Mouse (Mus musculus): ENCODE measurements around the gene Polr1e.
"Not testable (repeated sequence)": the region's sequence is repeated elsewhere in the genome, so short reads cannot be mapped to it uniquely, and the experiment has no call there.

The Polr1e gene

GRCm38 (mm10) chr4:45054862-45055261 lies 36.5 kb downstream of the Polr1e start:
- DNase-seq (ENCODE audit: low read depth, low spot score), result no peak

- DNase-seq (ENCODE audit: low read depth, low spot score), result no peak
Observed at GRCm38 (mm10) chr4:45055451-45055850, 37.1 kb downstream of the Polr1e start.

DNA sequence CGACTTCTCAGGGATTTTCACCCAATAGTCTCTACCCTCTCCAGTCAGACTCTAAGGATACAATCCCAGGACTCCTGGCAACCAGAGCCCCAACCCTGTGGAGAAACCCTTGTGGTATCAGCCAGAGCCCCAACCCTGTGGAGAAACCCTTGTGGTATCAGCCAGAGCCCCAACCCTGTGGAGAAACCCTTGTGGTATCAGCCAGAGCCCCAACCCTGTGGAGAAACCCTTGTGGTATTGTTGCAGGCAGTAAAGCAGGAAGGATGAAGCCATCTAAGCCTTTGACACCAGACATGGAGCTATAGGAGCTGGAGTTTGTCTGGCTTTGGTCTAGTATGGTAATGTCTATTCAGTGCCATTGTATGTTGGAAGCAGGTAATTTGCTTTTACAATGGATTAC lies 45.5 kb downstream of the Polr1e start:
- not testable (repeated sequence) for DNase-seq (ENCODE audit: low read depth, low spot score)

GRCm38 (mm10) chr4:45064577-45064976 lies 46.2 kb downstream of the Polr1e start:
- DNase-seq (ENCODE audit: low read depth, low spot score), result no peak

- DNase-seq (ENCODE audit: low read depth, low spot score), result no peak
Observed at GRCm38 (mm10) chr4:45066036-45066730, 47.8 kb downstream of the Polr1e start.

DNA sequence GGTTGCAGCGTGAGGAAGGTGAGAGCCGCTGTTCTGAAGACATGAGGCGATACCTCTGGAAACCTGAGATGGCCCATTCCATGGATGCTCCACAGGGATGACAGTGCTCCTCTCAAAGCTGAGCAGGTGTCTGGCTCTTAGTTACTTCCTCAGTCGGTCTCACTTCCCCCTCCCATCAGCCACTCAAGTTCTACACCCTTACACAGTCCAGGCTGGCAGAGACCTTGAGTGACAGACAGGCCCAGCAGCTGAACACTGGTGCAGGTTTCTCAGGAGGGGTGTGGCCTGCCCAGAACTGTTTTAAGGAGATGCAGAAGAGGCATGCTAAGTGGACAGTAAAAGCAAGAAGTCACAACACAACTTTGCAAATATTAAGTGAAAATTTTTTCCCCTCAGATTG lies 49.4 kb downstream of the Polr1e start:
- DNase-seq (ENCODE audit: low read depth, low spot score), result no peak

- peak; percentile 19 for DNase-seq (ENCODE audit: low read depth, low spot score)
Observed at GRCm38 (mm10) chr4:45072261-45072973, 54.0 kb downstream of the Polr1e start.

- no peak for DNase-seq (ENCODE audit: low read depth, low spot score)
Observed at GRCm38 (mm10) chr4:45073544-45073943, 55.2 kb downstream of the Polr1e start.

DNA sequence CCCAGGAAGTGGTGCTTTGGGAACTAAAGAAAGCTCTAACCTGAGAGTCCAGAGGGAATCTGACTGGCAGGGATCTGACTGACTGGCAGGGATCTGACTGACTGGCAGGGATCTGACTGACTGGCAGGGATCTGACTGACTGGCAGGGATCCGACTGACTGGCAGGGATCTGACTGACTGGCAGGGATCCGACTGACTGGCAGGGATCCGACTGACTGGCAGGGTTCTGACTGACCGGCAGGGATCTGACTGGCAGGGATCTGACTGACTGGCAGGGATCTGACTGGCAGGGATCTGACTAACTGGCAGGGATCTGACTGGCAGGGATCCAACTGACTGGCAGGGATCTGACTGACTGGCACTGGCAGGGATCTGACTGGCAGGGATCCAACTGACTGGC lies 62.7 kb downstream of the Polr1e start:
- not testable (repeated sequence) for DNase-seq (ENCODE audit: low read depth, low spot score)

DNA sequence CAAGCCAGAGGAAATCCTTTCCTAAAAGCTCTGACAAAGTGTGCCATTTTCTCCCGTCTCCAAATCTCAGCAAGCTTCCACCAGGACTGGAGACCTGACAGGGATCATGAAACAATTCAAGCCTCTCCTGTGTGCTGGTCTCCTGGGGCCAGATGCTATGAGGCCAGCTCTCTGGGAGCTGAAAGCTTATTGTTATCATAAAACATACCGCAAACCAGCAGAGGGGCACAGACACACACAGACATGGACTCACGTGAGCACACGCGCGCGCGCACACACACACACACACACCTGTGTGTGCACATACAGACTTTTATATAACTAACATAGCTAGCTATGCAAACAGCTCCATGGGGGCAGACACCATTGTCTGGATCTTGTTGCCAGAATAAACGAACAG lies 64.6 kb downstream of the Polr1e start:
- peak; percentile 12 for DNase-seq (ENCODE audit: low read depth, low spot score)

DNA sequence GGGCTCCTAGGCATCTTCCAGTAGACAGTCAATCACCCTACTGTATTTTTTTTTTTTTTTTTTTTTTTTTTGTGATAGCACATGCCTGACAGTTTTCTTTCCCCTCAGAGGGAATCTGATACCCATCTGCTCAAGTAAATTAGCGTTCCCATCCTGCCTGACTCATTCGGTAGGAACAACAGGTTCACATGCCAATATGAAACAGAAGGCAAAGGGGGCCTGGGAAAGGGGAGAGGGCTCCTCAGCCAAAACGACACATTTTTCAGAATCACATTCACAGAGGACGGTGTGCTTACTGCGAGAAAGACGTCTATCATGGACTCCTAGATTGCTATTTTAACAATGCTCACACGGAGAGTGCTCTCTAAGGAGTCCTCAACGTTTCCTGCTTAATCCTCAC lies 65.1 kb downstream of the Polr1e start:
- peak; percentile 25 for DNase-seq (ENCODE audit: low read depth, low spot score)

GRCm38 (mm10) chr4:45084021-45084894 lies 65.9 kb downstream of the Polr1e start, which contains the start of gene Fbxo10:
Gene Fbxo10 (minus strand): TSS chr4:45084604.
- DNase-seq (ENCODE audit: low read depth, low spot score), result peak; percentile 94

DNA sequence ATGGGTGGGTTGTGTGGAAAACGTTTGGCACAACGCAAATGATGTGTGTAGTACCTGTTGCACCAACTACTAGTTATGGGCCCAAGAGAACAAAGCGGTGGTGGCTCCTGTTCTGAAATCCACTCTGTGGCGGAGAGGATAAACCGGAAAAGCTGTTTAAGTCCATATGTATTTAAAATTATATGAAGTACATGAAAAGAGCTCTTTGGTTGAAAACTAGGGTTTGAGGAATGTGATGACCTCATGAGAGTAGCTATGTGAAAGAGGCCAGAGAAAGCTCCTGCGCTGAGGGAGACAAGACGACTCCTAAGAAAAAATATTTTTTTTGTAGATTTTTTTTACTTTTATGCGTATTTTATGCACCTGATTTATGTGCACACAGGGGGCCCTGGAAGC lies 66.5 kb downstream of the Polr1e start:
- DNase-seq (ENCODE audit: low read depth, low spot score), result no peak
